Mouse (Mus musculus): Measurements from ENCODE around the gene Fam50a. TPM values are rescaled to one million over a fixed set of nuclear protein-coding genes. Genes with fewer than 3 reads are reported as not detected.

The Fam50a gene
- polyA plus RNA-seq, 1 experiment from 2014 or later: 69.3 TPM

GRCm38 (mm10) chrX:74283092-74283437, 29.8 kb upstream of the Fam50a start:
- ATAC-seq (ENCODE audit: insufficient number of reproducible peaks, insufficient read depth, low FRiP score, low TSS enrichment, low read depth): no peak
- WGBS: 38% methylated on average over 5 of the region's 5 CpGs
- H3K27me3 ChIP-seq: no peaks in the 10 kb centered on the region
- peak overlapping the region; percentile 84 for H3K9ac ChIP-seq
- H3K36me3 ChIP-seq: peaks cover 2% of the 10 kb centered on the region
- H3K4me3 ChIP-seq: peak overlapping the region; percentile 63
- H3K4me2 ChIP-seq: peak overlapping the region; percentile 70
- no peaks in the 10 kb centered on the region for H3K9me3 ChIP-seq
- peak overlapping the region; percentile 87 for H3K27ac ChIP-seq
- H3K4me1 ChIP-seq: peaks cover 11% of the 10 kb centered on the region

GRCm38 (mm10) chrX:74293431-74293830, 19.4 kb upstream of the Fam50a start:
- WGBS: 74% methylated on average over 4 of the region's 4 CpGs
- no peak overlapping the region for H3K27ac ChIP-seq
- H3K36me3 ChIP-seq: peaks cover 13% of the 10 kb centered on the region
- no peak overlapping the region for H3K9ac ChIP-seq
- no peak overlapping the region for H3K4me3 ChIP-seq
- H3K9me3 ChIP-seq: no peaks in the 10 kb centered on the region
- no peaks in the 10 kb centered on the region for H3K27me3 ChIP-seq
- no peaks in the 10 kb centered on the region for H3K4me1 ChIP-seq
- ATAC-seq (ENCODE audit: insufficient number of reproducible peaks, insufficient read depth, low FRiP score, low TSS enrichment, low read depth): no peak
- H3K4me2 ChIP-seq: no peak overlapping the region

GRCm38 (mm10) chrX:74296538-74297448, 16.0 kb upstream of the Fam50a start, which contains the start of gene Atp6ap1:
Gene Atp6ap1, plus strand, starts transcription at chrX:74297097.
- Histone ChIP-seq H3K27me3 (no peaks in the 10 kb centered on the region), H3K27ac (peak within 1 kb of the TSS; percentile 69), H3K4me2 (peak within 1 kb of the TSS; percentile 66), H3K9ac (peak within 1 kb of the TSS; percentile 82), H3K36me3 (peaks cover 18% of the 10 kb centered on the region), H3K4me1 (no peaks in the 10 kb centered on the region), H3K9me3 (no peaks in the 10 kb centered on the region), H3K4me3 (peak within 1 kb of the TSS; percentile 64)
- 22% methylated on average over 37 of the region's 37 CpGs for WGBS
- ATAC-seq (ENCODE audit: insufficient number of reproducible peaks, insufficient read depth, low FRiP score, low TSS enrichment, low read depth): peak; percentile 95

GRCm38 (mm10) chrX:74298348-74298747, 14.5 kb upstream of the Fam50a start:
- Histone ChIP-seq H3K4me2 (no peak overlapping the region), H3K27me3 (no peaks in the 10 kb centered on the region), H3K4me1 (no peaks in the 10 kb centered on the region), H3K36me3 (peaks cover 34% of the 10 kb centered on the region), H3K9me3 (no peaks in the 10 kb centered on the region), H3K4me3 (no peak overlapping the region), H3K9ac (no peak overlapping the region), H3K27ac (no peak overlapping the region)
- ATAC-seq (ENCODE audit: insufficient number of reproducible peaks, insufficient read depth, low FRiP score, low TSS enrichment, low read depth): no peak
- WGBS: 70% methylated on average over 1 of the region's 1 CpGs

GRCm38 (mm10) chrX:74299721-74300120, 13.1 kb upstream of the Fam50a start:
- H3K4me2 ChIP-seq: no peak overlapping the region
- H3K36me3 ChIP-seq: peaks cover 42% of the 10 kb centered on the region
- H3K4me1 ChIP-seq: no peaks in the 10 kb centered on the region
- H3K9ac ChIP-seq: no peak overlapping the region
- H3K27ac ChIP-seq: no peak overlapping the region
- no peaks in the 10 kb centered on the region for H3K27me3 ChIP-seq
- no peak for ATAC-seq (ENCODE audit: insufficient number of reproducible peaks, insufficient read depth, low FRiP score, low TSS enrichment, low read depth)
- WGBS: 83% methylated on average over 3 of the region's 3 CpGs
- no peaks in the 10 kb centered on the region for H3K9me3 ChIP-seq
- H3K4me3 ChIP-seq: no peak overlapping the region

- peak; percentile 76 for ATAC-seq (ENCODE audit: insufficient number of reproducible peaks, insufficient read depth, low FRiP score, low TSS enrichment, low read depth)
- H3K27me3 ChIP-seq: no peaks in the 10 kb centered on the region
- no peaks in the 10 kb centered on the region for H3K9me3 ChIP-seq
- H3K36me3 ChIP-seq: peaks cover 71% of the 10 kb centered on the region
- H3K9ac ChIP-seq: peak within 1 kb of the TSS; percentile 81
- 23% methylated on average over 41 of the region's 41 CpGs for WGBS
- peak within 1 kb of the TSS; percentile 90 for H3K27ac ChIP-seq
- H3K4me1 ChIP-seq: 0 out of 2 replicates have a peak, but pooled peaks cover 5% of the 10 kb centered on the region
- H3K4me2 ChIP-seq: peak within 1 kb of the TSS; percentile 67
- peak within 1 kb of the TSS; percentile 58 for H3K4me3 ChIP-seq
Observed at GRCm38 (mm10) chrX:74304867-74305700, 7.7 kb upstream of the Fam50a start, which contains the start of gene Gdi1. Gene Gdi1, plus strand, starts transcription at chrX:74304998.

GRCm38 (mm10) chrX:74328725-74329161, 15.9 kb downstream of the Fam50a start, which contains the start of gene Plxna3:
Gene Plxna3, plus strand, starts transcription at chrX:74329066.
- H3K4me3 ChIP-seq: peak within 1 kb of the TSS; percentile 52
- H3K36me3 ChIP-seq: peaks cover 8% of the 10 kb centered on the region; the same call in 1 of the 2 replicates
- peaks cover 19% of the 10 kb centered on the region for H3K4me1 ChIP-seq
- H3K27ac ChIP-seq: peak within 1 kb of the TSS; percentile 84
- peak within 1 kb of the TSS; percentile 72 for H3K9ac ChIP-seq
- ATAC-seq (ENCODE audit: insufficient number of reproducible peaks, insufficient read depth, low FRiP score, low TSS enrichment, low read depth): peak; percentile 87
- H3K9me3 ChIP-seq: no peaks in the 10 kb centered on the region
- no peaks in the 10 kb centered on the region for H3K27me3 ChIP-seq
- WGBS: 23% methylated on average over 30 of the region's 30 CpGs
- H3K4me2 ChIP-seq: peak within 1 kb of the TSS; percentile 69

GRCm38 (mm10) chrX:74329215-74329671, 16.4 kb downstream of the Fam50a start:
- peak overlapping the region; percentile 52 for H3K4me3 ChIP-seq
- H3K27ac ChIP-seq: peak overlapping the region; percentile 84; the same call in 1 of the 2 replicates
- peak overlapping the region; percentile 69 for H3K4me2 ChIP-seq
- peaks cover 9% of the 10 kb centered on the region; the same call in 1 of the 2 replicates for H3K36me3 ChIP-seq
- peak; percentile 56; the same call in 1 of the 2 replicates for ATAC-seq (ENCODE audit: insufficient number of reproducible peaks, insufficient read depth, low FRiP score, low TSS enrichment, low read depth)
- peaks cover 19% of the 10 kb centered on the region for H3K4me1 ChIP-seq
- H3K27me3 ChIP-seq: no peaks in the 10 kb centered on the region
- H3K9me3 ChIP-seq: no peaks in the 10 kb centered on the region
- H3K9ac ChIP-seq: peak overlapping the region; percentile 72
- whole genome bisulfite sequencing: 29% methylated on average over 10 of the region's 10 CpGs

GRCm38 (mm10) chrX:74330166-74330930, 17.5 kb downstream of the Fam50a start:
- Histone ChIP-seq H3K27ac (no peak overlapping the region), H3K9me3 (no peaks in the 10 kb centered on the region), H3K4me3 (peak overlapping the region; percentile 52), H3K4me1 (peaks cover 19% of the 10 kb centered on the region), H3K36me3 (peaks cover 9% of the 10 kb centered on the region; the same call in 1 of the 2 replicates), H3K27me3 (no peaks in the 10 kb centered on the region), H3K4me2 (peak overlapping the region; percentile 69), H3K9ac (peak overlapping the region; percentile 72)
- 42% methylated on average over 2 of the region's 2 CpGs for WGBS
- ATAC-seq (ENCODE audit: insufficient number of reproducible peaks, insufficient read depth, low FRiP score, low TSS enrichment, low read depth): no peak

- Histone ChIP-seq H3K4me3 (peak overlapping the region; percentile 49), H3K4me1 (no peaks in the 10 kb centered on the region), H3K9ac (peak overlapping the region; percentile 69), H3K9me3 (no peaks in the 10 kb centered on the region), H3K36me3 (no peaks in the 10 kb centered on the region), H3K4me2 (peak overlapping the region; percentile 62), H3K27ac (peak overlapping the region; percentile 62), H3K27me3 (no peaks in the 10 kb centered on the region)
- 25% methylated on average over 13 of the region's 13 CpGs for WGBS
- no peak for ATAC-seq (ENCODE audit: insufficient number of reproducible peaks, insufficient read depth, low FRiP score, low TSS enrichment, low read depth)
Observed at GRCm38 (mm10) chrX:74352645-74353466, 40.0 kb downstream of the Fam50a start.

All from embryonic facial prominence, embryonic 13.5 days (tissue).